ENCODE assay signal across 1 mouse cellular context in genomic region chr3:85564603-85565002, GRCm38 (mm10).
TF ChIP-seq lines count a peak whose summit lies in the region.

No protein-coding gene starts in this region.

TF ChIP-seq in MEL, 35 proteins besides CTCF, POLR2A, EP300 and RAD21 (continued from another document):
- no peak for TF ChIP-seq MXI1 (IDR thresholded peaks at IDR 0.05; ENCODE audit: low read depth, low read length)
- TF ChIP-seq CHD2 (IDR thresholded peaks at IDR 0.05; ENCODE audit: low read length): no peak
- TF ChIP-seq TAL1 (IDR thresholded peaks at IDR 0.05; ENCODE audit: low read length): no peak
- TF ChIP-seq MYB (IDR thresholded peaks at IDR 0.05; ENCODE audit: low read depth, low read length): no peak
- no peak for TF ChIP-seq GABPA (IDR thresholded peaks at IDR 0.05; ENCODE audit: low read depth, low read length)
